Mouse (Mus musculus): Measurements from ENCODE around the gene Stx8. TPM values are rescaled to one million over a fixed set of nuclear protein-coding genes. Genes with fewer than 3 reads are reported as not detected.
A peak's percentile ranks its signal among the peaks of the same experiment; 100 is the strongest.

Gene Stx8
- polyA plus RNA-seq, 1 experiment from 2014 or later: 58.2 TPM

GRCm38 (mm10) chr11:68086221-68086620, 120.2 kb downstream of the Stx8 start:
- no peak overlapping the region for H3K27ac ChIP-seq (ENCODE audit: poor library complexity, severe bottlenecking)
- peaks cover 3% of the 10 kb centered on the region; the same call in 1 of the 2 replicates for H3K36me3 ChIP-seq
- 83% methylated on average over 9 of the region's 9 CpGs for WGBS
- H3K9me3 ChIP-seq (replicated peaks): peaks cover 3% of the 10 kb centered on the region; the same call in 1 of the 2 replicates
- H3K4me2 ChIP-seq: no peak overlapping the region
- ATAC-seq (ENCODE audit: insufficient number of reproducible peaks, low FRiP score): no peak
- H3K9ac ChIP-seq: no peak overlapping the region
- no peak overlapping the region for H3K4me3 ChIP-seq
- peaks cover 10% of the 10 kb centered on the region for H3K4me1 ChIP-seq (replicated peaks)
- no peaks in the 10 kb centered on the region for H3K27me3 ChIP-seq (replicated peaks)

DNA sequence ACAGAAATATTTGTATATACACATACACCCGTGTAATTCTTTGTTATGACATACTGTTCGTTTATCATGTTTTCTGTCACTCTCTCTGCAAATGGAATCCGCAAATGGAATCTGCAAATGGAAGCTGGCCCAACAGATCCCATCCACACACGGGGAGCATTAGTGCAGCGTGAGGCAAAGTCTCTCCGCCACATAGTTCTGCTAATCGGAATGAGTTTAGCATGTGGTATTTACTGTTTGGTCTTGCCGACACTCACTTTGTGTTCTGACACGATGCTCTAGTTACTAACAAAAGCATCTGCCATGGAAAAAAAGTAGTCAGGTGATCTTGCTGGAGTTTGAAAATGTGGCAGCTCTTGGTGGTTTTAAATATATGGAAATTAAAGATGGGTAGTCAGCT, 123.4 kb downstream of the Stx8 start:
- no peaks in the 10 kb centered on the region for H3K9me3 ChIP-seq (replicated peaks)
- H3K36me3 ChIP-seq: no peaks in the 10 kb centered on the region
- peak overlapping the region; percentile 35 for H3K4me2 ChIP-seq
- ATAC-seq (ENCODE audit: insufficient number of reproducible peaks, low FRiP score): no peak
- WGBS: 76% methylated on average over 9 of the region's 9 CpGs
- no peak overlapping the region for H3K9ac ChIP-seq
- no peak overlapping the region for H3K27ac ChIP-seq (ENCODE audit: poor library complexity, severe bottlenecking)
- no peak overlapping the region for H3K4me3 ChIP-seq
- peaks cover 10% of the 10 kb centered on the region for H3K4me1 ChIP-seq (replicated peaks)
- H3K27me3 ChIP-seq (replicated peaks): no peaks in the 10 kb centered on the region

DNA sequence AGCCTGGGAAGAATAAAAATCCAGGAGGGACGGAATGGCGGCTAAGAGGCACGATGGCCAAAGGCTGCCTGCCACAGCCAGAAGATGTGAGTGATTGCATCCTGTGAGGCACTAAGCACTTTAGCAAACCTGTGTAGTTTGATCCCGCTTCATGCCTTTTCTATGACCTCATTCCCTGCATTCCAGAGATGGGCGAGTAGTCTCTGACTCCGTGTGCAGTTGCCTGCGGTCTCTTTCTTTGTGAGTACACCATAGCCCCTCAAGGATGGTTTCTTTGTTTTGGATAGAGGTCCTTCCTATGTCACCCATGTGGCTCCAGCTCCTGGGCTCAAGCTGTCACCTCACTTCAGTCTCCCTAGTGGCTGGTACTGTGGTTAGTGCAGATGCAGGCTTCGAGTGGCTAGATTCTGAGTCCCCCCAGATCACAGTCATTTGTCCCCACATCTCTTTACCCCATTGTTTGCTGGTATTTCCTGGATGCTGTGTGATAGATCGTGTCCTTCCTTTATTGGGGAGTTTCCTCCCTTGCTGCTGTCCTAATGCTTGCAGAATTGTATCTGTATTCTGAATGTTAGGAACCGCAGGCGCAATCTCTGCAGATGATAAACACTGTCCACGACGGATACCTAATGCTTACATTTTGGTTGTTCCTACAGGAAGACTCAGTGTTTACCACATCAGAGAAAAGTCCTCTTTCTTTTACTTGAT, 124.0 kb downstream of the Stx8 start:
- Histone ChIP-seq H3K4me3 (no peak overlapping the region), H3K9me3 (replicated peaks) (no peaks in the 10 kb centered on the region), H3K27ac (ENCODE audit: poor library complexity, severe bottlenecking) (no peak overlapping the region), H3K4me2 (peak overlapping the region; percentile 35), H3K36me3 (no peaks in the 10 kb centered on the region), H3K4me1 (replicated peaks) (peaks cover 10% of the 10 kb centered on the region), H3K27me3 (replicated peaks) (no peaks in the 10 kb centered on the region), H3K9ac (no peak overlapping the region)
- 30% methylated on average over 13 of the region's 13 CpGs for WGBS
- no peak for ATAC-seq (ENCODE audit: insufficient number of reproducible peaks, low FRiP score)

DNA sequence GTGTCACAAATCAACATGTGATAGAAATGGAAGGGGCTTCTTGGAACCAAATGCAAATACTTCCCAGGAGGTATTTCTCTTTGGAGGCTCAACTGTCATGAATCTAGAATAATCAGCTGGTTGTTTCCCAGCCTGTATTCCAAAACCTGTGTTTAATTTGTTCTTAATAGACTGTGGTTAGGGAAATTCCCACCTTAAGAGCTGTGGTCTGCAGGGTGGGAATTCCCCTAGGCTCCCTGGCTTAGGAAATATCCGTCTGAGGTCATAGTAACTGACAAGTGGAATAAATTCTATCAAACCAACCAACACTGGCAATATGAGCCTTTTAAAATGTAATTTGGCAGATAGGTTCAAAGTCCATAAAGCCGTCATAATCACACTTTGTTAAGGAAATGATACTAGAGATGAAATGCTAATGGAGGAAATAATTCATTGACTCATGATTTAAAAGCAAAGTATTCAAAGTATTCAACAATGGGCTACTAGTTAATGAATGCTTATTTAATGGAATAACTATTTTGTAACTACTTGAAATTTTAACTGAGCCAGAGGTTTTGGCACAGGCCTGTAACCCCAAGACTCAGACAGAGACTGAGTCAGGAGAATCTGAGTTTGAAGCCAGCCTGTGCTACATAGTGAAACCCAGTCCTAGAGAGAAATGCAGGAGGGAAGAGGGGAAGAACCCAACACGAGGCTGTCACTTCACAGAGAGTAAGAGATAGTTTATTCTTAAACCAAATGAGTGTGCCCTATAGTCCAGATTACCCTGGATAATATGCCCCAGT, 126.2 kb downstream of the Stx8 start:
- no peak overlapping the region for H3K9ac ChIP-seq

GRCm38 (mm10) chr11:68101598-68101997, 135.6 kb downstream of the Stx8 start:
- Histone ChIP-seq H3K4me1 (replicated peaks) (no peaks in the 10 kb centered on the region), H3K27me3 (replicated peaks) (no peaks in the 10 kb centered on the region), H3K9me3 (replicated peaks) (no peaks in the 10 kb centered on the region), H3K9ac (no peak overlapping the region), H3K4me2 (no peak overlapping the region), H3K27ac (ENCODE audit: poor library complexity, severe bottlenecking) (no peak overlapping the region), H3K36me3 (no peaks in the 10 kb centered on the region), H3K4me3 (no peak overlapping the region)
- 93% methylated on average over 1 of the region's 1 CpGs for WGBS
- ATAC-seq (ENCODE audit: insufficient number of reproducible peaks, low FRiP score): no peak

More for the DNA sequence above, 126.2 kb downstream of the Stx8 start:
- WGBS: 69% methylated on average over 3 of the region's 3 CpGs
- H3K4me3 ChIP-seq: no peak overlapping the region
- no peak overlapping the region for H3K27ac ChIP-seq (ENCODE audit: poor library complexity, severe bottlenecking)
- no peaks in the 10 kb centered on the region for H3K36me3 ChIP-seq
- H3K27me3 ChIP-seq (replicated peaks): no peaks in the 10 kb centered on the region
- H3K4me2 ChIP-seq: no peak overlapping the region
- H3K4me1 ChIP-seq (replicated peaks): peaks cover 10% of the 10 kb centered on the region
- no peak for ATAC-seq (ENCODE audit: insufficient number of reproducible peaks, low FRiP score)
- H3K9me3 ChIP-seq (replicated peaks): no peaks in the 10 kb centered on the region

DNA sequence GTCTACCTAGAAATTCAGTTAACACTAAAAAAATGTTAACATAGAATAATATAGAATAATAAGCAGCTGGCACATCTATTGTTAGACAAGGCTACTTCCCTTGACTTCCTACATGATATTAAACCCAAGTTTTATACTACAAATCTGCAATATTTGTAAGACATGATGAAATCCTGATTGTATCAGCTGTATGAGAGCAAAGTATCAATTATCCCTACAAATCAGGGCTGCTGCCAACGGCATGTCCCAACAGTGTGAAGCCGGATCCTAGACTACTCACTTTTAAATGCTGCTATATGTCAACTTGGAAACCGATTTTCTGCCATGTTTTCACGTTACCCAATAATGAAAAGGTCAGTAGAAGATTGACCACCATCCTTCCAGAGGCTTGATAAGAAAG, 137.5 kb downstream of the Stx8 start:
- H3K36me3 ChIP-seq: no peaks in the 10 kb centered on the region
- no peak for ATAC-seq (ENCODE audit: insufficient number of reproducible peaks, low FRiP score)

GRCm38 (mm10) chr11:68106053-68106452, 140.1 kb downstream of the Stx8 start:
- no peaks in the 10 kb centered on the region for H3K4me1 ChIP-seq (replicated peaks)
- no peaks in the 10 kb centered on the region for H3K36me3 ChIP-seq
- no peak overlapping the region for H3K4me2 ChIP-seq
- no peaks in the 10 kb centered on the region for H3K27me3 ChIP-seq (replicated peaks)
- ATAC-seq (ENCODE audit: insufficient number of reproducible peaks, low FRiP score): no peak
- H3K27ac ChIP-seq (ENCODE audit: poor library complexity, severe bottlenecking): no peak overlapping the region
- WGBS: 67% methylated on average over 3 of the region's 3 CpGs
- no peak overlapping the region for H3K9ac ChIP-seq
- no peak overlapping the region for H3K4me3 ChIP-seq
- no peaks in the 10 kb centered on the region for H3K9me3 ChIP-seq (replicated peaks)

More for the DNA sequence above, 137.5 kb downstream of the Stx8 start:
- WGBS: 80% methylated on average over 4 of the region's 4 CpGs
- Histone ChIP-seq H3K9ac (no peak overlapping the region), H3K4me2 (no peak overlapping the region), H3K27ac (ENCODE audit: poor library complexity, severe bottlenecking) (no peak overlapping the region), H3K4me3 (no peak overlapping the region), H3K27me3 (replicated peaks) (no peaks in the 10 kb centered on the region), H3K9me3 (replicated peaks) (no peaks in the 10 kb centered on the region), H3K4me1 (replicated peaks) (no peaks in the 10 kb centered on the region)

GRCm38 (mm10) chr11:68113454-68114100, 147.6 kb downstream of the Stx8 start:
- Histone ChIP-seq H3K36me3 (no peaks in the 10 kb centered on the region), H3K4me3 (no peak overlapping the region), H3K9ac (no peak overlapping the region), H3K27ac (ENCODE audit: poor library complexity, severe bottlenecking) (no peak overlapping the region), H3K4me2 (peak overlapping the region; percentile 31), H3K9me3 (replicated peaks) (no peaks in the 10 kb centered on the region), H3K27me3 (replicated peaks) (no peaks in the 10 kb centered on the region), H3K4me1 (replicated peaks) (peaks cover 20% of the 10 kb centered on the region)
- no peak for ATAC-seq (ENCODE audit: insufficient number of reproducible peaks, low FRiP score)
- 29% methylated on average over 11 of the region's 11 CpGs for WGBS

DNA sequence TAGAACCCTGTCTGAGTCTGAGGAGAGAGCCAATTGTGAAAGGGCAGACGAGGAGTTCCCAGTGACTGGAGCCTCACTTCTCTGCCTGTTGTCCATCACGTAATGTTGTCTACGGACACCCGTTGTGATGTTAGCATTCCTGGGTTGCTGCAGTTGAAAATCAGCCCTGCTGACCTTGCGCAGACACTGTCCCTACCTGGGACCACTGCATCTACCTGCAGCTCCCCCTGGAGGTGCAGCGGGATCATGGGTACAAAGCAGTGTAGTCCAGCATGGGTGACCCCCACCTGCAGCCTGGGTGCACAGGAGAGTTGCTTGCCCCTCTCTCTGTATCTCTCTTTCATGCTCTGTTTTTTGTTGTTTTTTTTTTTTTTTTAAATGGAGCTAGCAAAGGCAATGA, 148.2 kb downstream of the Stx8 start:
- peaks cover 20% of the 10 kb centered on the region for H3K4me1 ChIP-seq (replicated peaks)
- H3K9ac ChIP-seq: no peak overlapping the region
- H3K27me3 ChIP-seq (replicated peaks): no peaks in the 10 kb centered on the region
- no peaks in the 10 kb centered on the region for H3K9me3 ChIP-seq (replicated peaks)
- H3K4me2 ChIP-seq: peak overlapping the region; percentile 25; the same call in 1 of the 2 replicates
- ATAC-seq (ENCODE audit: insufficient number of reproducible peaks, low FRiP score): no peak
- no peak overlapping the region for H3K4me3 ChIP-seq
- no peak overlapping the region for H3K27ac ChIP-seq (ENCODE audit: poor library complexity, severe bottlenecking)
- WGBS: 21% methylated on average over 6 of the region's 6 CpGs
- H3K36me3 ChIP-seq: no peaks in the 10 kb centered on the region

- no peaks in the 10 kb centered on the region for H3K9me3 ChIP-seq (replicated peaks)
- 18% methylated on average over 4 of the region's 4 CpGs for WGBS
- no peak for ATAC-seq (ENCODE audit: insufficient number of reproducible peaks, low FRiP score)
- no peaks in the 10 kb centered on the region for H3K36me3 ChIP-seq
- no peaks in the 10 kb centered on the region for H3K27me3 ChIP-seq (replicated peaks)
- no peak overlapping the region for H3K4me3 ChIP-seq
- H3K9ac ChIP-seq: no peak overlapping the region
- H3K4me2 ChIP-seq: no peak overlapping the region
- H3K27ac ChIP-seq (ENCODE audit: poor library complexity, severe bottlenecking): no peak overlapping the region
- H3K4me1 ChIP-seq (replicated peaks): peaks cover 20% of the 10 kb centered on the region
Measured at GRCm38 (mm10) chr11:68116157-68116556, 150.2 kb downstream of the Stx8 start.
